Mouse (Mus musculus) adipocyte (in vitro differentiated cells): Measurements from ENCODE around the gene Ficd.
"Not testable (repeated sequence)": the region's sequence is repeated elsewhere in the genome, so short reads cannot be mapped to it uniquely, and the experiment has no call there.

Experiments
- DNase-seq: peaks from one replicate; pipeline ENCODE4 v3.0.0-alpha.2; 2016; ENCODE audit warnings: low spot score

Ficd gene

DNA sequence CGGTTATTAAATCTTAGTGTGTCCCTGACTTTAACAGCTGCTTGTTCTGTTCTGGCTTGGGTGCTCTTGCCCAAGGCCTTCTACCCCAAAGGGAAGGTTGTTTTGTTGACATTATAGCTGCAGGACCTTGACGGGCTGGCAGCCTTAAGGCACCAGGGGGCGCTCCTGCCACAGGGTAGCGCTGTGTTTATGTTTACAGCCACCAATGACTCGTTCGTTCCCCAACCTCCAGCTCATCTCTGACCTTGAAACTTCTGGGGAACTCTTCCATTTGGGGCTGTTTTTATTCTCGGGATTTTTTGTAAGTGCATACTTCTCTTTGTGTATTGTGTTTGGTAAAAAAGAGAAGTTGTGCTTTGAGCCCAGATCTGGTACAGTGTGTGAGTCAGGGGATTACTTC is 38.1 kb downstream of the Ficd start:
- peak; percentile 91 for DNase-seq

DNA sequence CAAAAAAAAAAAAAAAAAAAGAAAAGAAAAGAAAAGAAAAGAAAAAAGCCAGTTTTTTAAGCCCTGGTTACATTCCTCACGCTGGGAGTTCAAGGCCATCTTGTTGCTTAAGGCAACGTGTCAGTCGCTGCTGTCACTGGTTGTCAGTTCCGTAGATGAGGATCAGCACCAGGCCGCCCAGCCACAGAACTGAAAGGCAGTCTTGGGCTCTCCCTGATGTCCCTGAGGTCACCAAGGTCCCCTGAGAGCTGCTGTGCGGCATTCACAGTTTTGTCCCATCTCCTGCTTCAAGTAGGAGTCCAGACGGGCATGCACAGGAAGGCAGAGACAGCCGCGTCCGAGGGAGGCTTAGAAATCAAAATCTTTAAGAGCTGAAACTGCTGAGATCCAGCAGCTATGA is 40.0 kb downstream of the Ficd start:
- DNase-seq = no peak

DNA sequence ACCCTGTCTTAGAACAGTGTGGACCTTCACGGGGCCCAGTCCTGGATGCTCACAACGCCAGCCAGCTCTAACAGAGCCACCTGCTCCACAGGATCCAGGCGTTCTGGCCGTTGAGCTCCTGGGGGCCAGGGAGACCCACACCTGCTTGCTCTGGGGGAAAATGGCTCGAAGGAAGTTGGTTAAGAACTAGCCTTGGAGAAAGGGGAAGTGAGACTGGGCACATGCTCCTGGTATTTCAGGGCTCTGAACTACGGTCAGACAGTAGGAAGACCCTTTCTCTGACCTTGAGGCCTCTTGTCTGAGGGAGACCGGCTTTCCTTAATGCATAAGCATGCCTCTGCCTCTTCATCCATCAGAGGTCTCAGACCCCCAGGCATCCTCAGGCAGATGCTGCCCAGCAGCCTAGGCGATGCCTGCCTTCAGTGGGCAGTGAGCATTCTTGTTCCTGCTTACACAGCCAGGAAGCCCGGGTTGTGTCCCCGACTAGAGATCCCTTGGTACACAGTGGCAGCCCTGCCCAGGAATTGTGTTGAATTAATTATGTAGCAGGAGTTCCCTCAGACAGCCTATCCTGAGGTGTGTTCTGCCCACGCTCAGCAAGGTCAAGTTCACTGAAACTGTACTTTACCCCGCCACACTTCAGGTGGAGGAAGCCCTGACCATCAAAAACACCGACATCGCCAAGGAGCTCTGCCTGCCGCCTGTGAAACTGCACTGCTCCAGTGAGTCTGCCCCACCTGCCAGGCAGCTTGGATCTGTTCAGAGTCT is 40.7 kb downstream of the Ficd start:
- DNase-seq = no peak

DNA sequence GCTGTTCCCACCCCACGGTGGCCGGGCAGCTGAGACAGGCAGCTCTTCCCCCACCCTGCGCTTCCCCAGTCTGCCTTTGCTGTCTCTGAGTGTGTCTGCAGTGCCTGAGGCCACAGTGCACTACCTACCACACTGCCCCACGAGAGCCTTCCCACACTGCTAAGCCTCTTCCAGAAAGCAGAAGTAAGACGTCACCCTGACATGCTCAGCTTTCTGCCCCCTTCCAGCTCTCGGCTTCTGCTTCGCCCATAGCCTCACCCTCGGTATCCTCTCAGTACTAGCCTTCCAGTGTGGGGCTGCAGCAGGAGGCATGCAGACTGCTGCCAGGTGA is 41.3 kb downstream of the Ficd start:
- no peak for DNase-seq

DNA sequence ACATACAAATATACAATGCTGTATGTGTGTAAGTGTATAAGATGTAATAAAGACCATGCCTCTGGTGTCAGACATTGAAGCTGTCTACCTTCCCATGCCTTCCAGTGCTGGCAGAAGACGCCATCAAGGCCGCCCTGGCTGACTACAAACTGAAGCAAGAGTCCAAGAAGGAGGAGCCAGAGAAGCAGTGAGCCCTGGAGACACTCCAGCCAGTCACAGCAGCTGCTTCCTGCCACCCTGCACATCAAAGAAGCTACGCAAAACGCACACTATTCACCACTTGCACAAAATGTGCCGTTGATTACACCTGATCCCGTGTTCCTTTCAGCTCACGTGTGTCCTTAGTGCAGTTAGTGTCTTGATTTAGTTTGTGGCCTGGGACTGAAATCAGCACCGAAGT is 42.1 kb downstream of the Ficd start:
- DNase-seq = not testable (repeated sequence)

DNA sequence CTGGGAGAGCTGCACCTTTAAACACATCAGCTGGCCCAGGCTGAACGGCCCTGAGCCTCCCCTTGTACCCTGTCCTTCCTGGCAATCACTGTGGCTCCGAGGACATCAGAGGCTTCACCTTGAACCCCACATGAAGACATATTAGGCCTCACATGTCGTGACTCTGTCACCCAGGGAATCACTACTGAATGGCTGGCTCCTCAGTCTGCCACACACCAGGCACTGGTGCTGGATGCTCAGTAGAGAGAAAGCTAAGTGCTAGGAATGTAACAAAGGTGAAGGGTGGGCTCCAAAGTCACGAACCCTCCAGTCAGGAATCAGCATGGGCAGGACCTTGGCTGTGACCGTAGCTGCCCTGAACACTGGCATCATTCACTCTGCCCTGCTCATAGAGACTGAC is 44.0 kb downstream of the Ficd start:
- DNase-seq = no peak

DNA sequence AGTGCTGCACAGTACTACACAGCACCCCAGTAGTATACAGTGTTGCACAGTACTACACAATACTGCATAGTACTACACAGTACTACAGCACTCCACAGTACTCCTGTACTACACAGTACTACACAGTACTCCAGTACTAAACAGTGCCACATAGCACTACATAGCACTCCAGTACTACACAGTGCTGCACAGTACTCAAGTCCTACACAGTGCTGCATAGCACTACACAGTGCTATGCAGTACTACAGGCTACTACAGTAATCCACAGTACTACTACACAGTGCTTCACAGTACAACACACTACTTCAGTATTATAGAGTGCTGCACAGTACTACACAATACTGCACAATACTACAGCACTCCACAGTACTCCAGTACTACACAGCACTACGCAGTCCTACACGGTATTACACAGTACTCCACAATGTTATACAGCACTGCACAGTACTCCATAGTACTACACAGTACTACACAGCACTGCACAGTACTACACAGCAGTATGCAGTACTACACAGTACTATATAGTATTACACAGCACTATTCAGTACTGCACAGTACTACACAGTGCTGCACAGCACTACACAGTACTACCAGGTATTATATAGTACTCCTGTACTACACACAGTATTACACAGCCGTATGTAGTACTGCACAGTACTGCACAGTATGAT is 44.6 kb downstream of the Ficd start:
- no peak for DNase-seq

DNA sequence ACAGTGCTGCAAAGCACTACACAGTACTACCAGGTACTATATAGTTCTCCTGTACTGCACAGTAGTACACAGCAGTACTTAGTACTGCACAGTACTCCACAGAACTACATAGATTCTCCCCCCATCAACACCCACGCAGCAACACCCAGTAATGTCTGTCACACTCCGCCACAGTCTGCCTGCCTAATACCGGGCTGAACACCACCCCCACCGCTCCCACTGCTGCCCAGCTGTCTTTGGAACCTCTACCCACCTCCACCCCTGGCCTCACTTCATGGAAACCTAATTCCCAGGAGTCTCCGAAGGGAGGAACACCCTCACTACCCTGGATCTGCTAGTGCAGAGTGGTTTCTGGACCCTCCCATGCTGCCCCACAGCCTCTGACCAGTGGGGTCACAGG is 45.2 kb downstream of the Ficd start:
- no peak for DNase-seq

DNA sequence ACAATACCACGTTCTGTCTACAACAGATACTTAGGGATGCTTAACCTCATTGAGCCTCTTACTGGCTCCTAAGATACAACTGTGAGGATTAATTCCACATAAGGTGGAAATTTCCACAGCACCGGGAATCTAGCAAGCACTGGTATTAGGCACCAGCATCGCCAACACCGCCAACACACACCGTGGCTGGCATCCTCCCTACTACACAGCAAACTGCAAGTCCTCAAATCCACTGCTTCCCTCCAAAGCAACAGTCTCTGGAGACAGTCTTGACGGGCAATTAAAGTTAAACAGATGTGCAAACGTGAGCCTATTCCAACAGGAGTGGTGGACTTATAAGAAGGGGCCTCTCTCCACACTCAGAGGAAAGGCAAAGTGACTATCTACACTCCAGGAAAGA is 45.7 kb downstream of the Ficd start:
- DNase-seq = no peak

DNA sequence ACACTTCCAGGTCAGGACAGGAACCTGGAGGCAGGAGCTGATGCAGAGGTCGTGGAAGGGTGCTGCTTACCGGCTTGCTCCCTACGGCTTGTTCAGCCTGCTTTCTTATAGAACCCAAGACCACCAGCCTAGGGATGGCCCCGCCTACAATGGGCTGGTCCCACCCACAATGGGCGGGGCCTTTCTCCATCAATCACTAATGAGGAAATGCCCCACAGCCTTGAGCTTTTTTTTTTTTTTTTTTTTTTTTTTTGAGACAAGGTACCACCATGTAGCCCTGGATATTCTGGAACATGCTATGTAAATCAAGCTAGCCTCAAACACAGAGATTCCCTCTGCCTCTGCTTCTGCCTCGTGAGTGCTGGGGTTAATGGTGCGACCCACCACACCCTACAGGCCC is 46.3 kb downstream of the Ficd start:
- DNase-seq = no peak

DNA sequence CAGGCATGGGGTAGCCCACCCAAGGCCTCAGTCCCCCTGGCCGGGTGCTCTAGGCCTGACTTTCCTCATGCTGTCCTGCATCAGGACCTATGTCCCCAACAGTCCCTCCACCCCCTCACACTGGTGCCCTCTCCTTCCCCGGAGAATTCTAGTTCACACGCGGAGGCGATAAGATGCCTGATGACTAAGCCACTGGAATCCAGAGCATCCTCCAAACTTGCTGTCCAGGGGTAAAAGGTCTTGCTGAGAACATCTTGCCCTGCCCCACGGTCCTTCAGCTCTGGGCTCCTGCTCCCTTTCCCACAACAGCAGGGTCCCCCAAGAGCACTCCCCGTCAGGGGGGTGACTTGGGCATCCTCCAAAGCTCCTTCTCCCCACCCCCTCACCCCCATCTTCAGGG is 47.0 kb downstream of the Ficd start:
- no peak for DNase-seq

DNA sequence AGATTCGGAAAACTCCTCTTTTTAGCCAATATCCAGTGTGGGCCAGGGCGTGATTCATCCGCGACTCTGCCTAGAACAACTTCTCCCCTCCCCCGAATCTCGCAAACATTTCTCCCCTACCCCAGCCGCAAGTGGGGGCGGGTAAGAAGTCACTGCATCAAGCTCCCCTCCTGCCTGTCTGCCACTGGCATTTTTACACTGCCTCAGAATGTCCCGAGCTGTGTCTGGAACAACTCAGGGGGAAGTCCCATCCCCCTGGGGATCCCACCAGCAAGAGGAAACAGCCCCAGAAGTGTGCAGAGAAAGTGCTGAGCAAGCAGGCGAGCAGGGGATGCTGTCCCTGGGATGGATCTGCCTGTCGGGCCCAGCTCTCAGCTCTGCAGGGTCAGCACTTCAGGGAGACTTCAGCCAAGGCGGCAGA is 48.0 kb downstream of the Ficd start:
- DNase-seq = peak; percentile 53

DNA sequence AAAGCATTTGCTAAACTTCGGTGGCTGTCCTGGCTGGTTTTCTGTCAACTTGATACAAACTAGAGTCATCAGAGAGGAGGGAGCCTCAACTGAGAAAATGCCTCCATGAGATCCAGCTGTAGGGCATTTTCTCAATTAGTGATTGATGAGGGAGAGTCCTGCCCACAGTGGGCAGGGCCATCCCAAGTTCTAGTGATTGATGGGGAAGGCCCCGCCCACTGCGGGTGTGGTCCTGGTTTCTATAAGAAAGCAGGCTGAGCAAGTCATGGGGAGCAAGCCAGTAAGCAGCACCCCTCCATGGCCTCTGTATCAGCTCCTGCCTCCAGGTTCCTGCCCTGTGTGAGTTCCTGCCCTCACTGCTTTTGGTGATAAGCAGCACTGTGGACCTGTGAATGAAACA is 48.5 kb downstream of the Ficd start:
- not testable (repeated sequence) for DNase-seq

DNA sequence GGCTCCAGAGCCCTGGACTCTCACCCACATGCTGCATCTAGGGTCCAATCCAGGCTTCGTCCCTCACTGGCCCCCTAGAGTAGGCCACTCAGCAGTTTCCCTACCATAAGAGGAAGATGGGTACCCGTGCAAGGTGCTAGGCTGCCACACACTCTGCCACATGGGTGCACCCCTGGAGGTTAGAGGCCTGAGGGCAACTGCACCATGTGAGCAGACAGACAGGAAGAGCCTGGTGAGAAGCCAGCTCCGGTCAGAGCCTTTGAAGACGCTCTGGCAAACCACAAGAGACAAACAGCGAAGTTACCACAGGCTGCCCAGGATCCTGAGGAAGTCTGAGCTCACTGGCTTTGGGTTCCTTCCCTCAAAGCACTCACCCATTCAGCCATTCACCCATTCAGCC is 51.4 kb downstream of the Ficd start:
- DNase-seq = no peak

DNA sequence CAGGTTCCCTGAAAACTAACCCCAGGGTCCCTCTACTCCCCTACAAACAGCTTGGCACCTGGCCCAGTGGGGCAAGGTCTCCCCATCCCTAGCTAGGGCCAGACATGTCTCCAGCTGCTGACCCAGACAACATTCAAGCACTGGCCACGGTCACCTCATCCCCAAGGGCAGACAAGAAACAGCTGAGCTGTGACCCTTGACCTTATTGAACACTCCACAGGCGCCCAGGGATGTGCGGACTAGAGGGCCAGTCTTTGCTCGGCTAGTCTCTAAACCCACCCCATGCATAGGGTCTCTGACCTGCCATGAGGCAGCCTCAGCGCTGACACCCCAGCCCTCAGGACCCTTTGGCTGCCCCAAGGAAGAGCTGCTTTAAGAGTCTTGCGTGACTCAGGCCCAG is 53.0 kb downstream of the Ficd start:
- no peak for DNase-seq

DNA sequence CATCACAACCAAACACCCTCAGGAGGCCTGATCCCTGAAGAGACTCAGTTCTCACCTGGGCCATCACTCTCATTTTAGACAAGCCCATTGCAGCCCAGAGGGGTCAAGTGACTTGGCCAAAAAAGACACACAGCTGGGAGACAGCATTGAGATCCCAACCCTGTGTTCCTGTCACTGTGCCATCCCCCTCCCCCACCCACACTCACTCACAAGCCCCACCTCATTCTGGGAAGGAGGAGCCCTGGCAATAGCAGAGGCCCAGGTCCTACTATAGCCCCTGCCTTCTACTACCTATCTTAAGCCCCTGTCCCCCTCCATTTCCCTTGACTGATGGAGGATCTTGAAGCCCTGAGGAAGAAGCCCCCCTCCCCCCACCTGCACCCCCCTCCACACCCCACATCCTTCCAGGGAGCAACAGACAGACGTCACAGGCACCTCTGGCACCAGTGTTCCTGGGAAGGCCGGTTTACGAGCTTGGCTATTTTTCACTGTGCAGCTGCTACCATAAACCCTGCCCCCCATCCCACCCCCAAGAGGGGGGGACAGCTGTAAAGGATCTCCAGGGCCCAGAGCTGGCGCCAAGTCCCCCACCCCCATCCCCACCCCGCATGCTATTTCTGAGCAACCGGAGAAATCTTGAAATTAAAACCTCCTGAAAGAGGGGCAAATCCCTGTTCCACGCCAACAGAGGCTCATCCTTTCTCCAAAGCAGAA is 53.6 kb downstream of the Ficd start:
- no peak for DNase-seq
